Mouse (Mus musculus) embryonic fibroblast, embryonic 13.5 days (primary cell): ENCODE data around the gene Syne3.

ENCODE experiments used
- CTCF ChIP-seq: IDR thresholded peaks from 2 replicates; pipeline ENCODE4 v1.5.1; 2011; ENCODE audit warnings: mild to moderate bottlenecking, control low read depth, low read length, moderate library complexity, borderline replicate concordance; ENCODE audit not compliant: insufficient read depth
- POLR2A ChIP-seq: IDR thresholded peaks from 2 replicates; pipeline ENCODE4 v1.6.1; 2011; ENCODE audit warnings: low read depth, mild to moderate bottlenecking, control low read depth, low read length, moderate library complexity

DNA sequence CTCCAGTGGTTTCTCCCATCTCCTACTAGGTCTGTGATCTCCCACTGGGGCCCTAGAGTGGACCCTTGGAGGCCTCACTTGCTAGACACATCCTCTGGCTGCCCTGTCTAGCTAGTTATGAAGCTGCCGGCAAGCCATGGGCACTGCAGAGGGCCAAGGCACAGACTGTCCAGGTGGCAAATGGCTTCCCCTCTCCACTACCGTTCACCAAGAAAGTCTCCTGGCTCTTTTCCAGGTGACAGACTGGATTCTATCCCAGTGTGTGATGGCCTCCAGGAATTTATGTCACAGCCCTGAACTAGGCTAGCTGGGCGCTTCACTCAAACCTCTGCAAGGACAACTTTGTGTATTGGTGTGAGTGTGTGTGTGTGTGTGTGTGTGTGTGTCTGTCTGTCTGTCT is 109.8 kb downstream of the Syne3 start:
- no peak for TF ChIP-seq POLR2A
- TF ChIP-seq CTCF, result no peak
